Comparison of ENCODE assay signal across 18 mouse cellular contexts in the genomic region with DNA sequence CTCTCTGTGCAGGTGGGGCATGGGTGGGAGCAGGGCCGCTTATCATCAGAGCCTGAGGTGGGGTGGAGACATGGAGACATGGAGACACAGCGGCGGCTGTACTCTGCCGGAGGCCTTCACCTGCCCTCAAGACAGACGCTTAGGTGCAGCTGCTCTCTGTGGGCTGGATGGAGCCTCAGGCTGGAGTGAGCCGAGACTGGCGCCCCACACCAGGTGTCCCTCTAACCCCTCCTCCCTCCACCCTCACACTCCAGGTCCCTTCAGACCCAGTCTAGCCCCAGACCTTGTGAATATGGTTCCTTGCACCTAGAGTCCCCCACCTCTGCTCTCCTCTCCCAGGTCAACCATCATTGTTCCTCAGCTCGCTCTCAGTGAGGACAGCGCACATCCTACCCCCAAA. TPM values are rescaled to one million over a fixed set of nuclear protein-coding genes. Genes with fewer than 3 reads are reported as not detected.
DNase-seq lines count a peak whose midpoint lies in the region; ATAC-seq lines count a peak whose summit lies in the region.
"Had no signal": no experiment of that assay in that cellular context is flagged by ENCODE, and none has a peak within 500 bp of the region (broad histone marks: within the 10 kb centered on the region; RNA-seq: fewer than 3 reads in every experiment).

No protein-coding gene starts in this region.

- H3K9ac ChIP-seq in midbrain, embryonic 14.5 days (replicated peaks; ENCODE audit: low read length), result no peak overlapping the region
- H3K9ac ChIP-seq: forebrain, postnatal 0 days; heart, embryonic 13.5 days had no signal

- DNase-seq in heart, adult 11 months, result peak; percentile 88
- no peak for DNase-seq in heart, postnatal 4 days
- DNase-seq in midbrain, embryonic 10.5 days (ENCODE audit: low spot score), result no peak
- DNase-seq in midbrain, embryonic 14.5 days, result no peak
- DNase-seq: adrenal gland, adult 2 months; adrenal gland, postnatal 25 days; cerebellum, adult 18-20 months; cerebellum, adult 9-11 months; cerebellum, postnatal 36 days; forebrain, postnatal 0 days; gastrocnemius, postnatal 14 days had no signal

- no peaks in the 10 kb centered on the region for H3K27me3 ChIP-seq in midbrain, embryonic 10.5 days (ENCODE audit: low read depth, poor library complexity, severe bottlenecking)
- no peaks in the 10 kb centered on the region for H3K27me3 ChIP-seq in midbrain, embryonic 14.5 days (ENCODE audit: control insufficient read depth, insufficient read depth, low read length)
- H3K27me3 ChIP-seq: CH12.LX; heart, embryonic 13.5 days; Patski had no signal

- H3K36me3 ChIP-seq in midbrain, embryonic 10.5 days, result no peaks in the 10 kb centered on the region
- no peaks in the 10 kb centered on the region for H3K36me3 ChIP-seq in midbrain, embryonic 14.5 days (ENCODE audit: control insufficient read depth, insufficient read depth, low read length)
- H3K36me3 ChIP-seq: heart, embryonic 13.5 days had no signal

- no peak overlapping the region for H3K4me2 ChIP-seq in midbrain, embryonic 14.5 days (ENCODE audit: low read length)
- H3K4me2 ChIP-seq: heart, embryonic 13.5 days had no signal

- peaks cover 33% of the 10 kb centered on the region for H3K4me1 ChIP-seq in midbrain, embryonic 10.5 days
- H3K4me1 ChIP-seq in midbrain, embryonic 14.5 days (ENCODE audit: control insufficient read depth, insufficient read depth, low read length), result no peaks in the 10 kb centered on the region; the same call in 1 of the 2 replicates

- H3K27ac ChIP-seq in midbrain, embryonic 10.5 days (replicated peaks), result peak overlapping the region; percentile 46; the same call in 1 of the 2 replicates
- H3K27ac ChIP-seq in midbrain, embryonic 14.5 days (replicated peaks; ENCODE audit: low read depth, low read length), result no peak overlapping the region
- H3K27ac ChIP-seq: heart, embryonic 13.5 days had no signal

- WGBS in midbrain, embryonic 10.5 days, result 87% methylated on average over 9 of the region's 9 CpGs
- 89% methylated on average over 9 of the region's 9 CpGs for WGBS in midbrain, embryonic 14.5 days

- H3K9me3 ChIP-seq in midbrain, embryonic 10.5 days (replicated peaks), result no peaks in the 10 kb centered on the region
- H3K9me3 ChIP-seq in midbrain, embryonic 14.5 days (ENCODE audit: control insufficient read depth, low read length), result no peaks in the 10 kb centered on the region
- H3K9me3 ChIP-seq: heart, embryonic 13.5 days had no signal

- H3K4me3 ChIP-seq in midbrain, embryonic 10.5 days, result no peak overlapping the region
- no peak overlapping the region for H3K4me3 ChIP-seq in midbrain, embryonic 14.5 days (replicated peaks; ENCODE audit: low read depth, low read length)
- H3K4me3 ChIP-seq: heart, embryonic 13.5 days had no signal

- ATAC-seq in midbrain, embryonic 14.5 days (ENCODE audit: low FRiP score, low TSS enrichment), result no peak
- peak; percentile 27; the same call in 1 of the 2 replicates for ATAC-seq in erythroblast, adult 5-6 weeks (replicated peaks; ENCODE audit: low FRiP score, poor library complexity, severe bottlenecking)
- 0 out of 2 replicates have a peak, but pooled peaks have one; percentile 23 for ATAC-seq in monocyte, adult 5-6 weeks (replicated peaks; ENCODE audit: insufficient number of reproducible peaks, low FRiP score, low TSS enrichment, poor library complexity, severe bottlenecking)
- ATAC-seq: activated CD4-positive, CD25-positive, alpha-beta regulatory T cell, adult 4 months; forebrain, postnatal 0 days; hindbrain, embryonic 16.5 days; Patski had no signal

RNA-seq across cellular contexts. Expression of gene Cfap20, which starts 35.5 kb away (rescaled TPM):
- total RNA-seq in heart, postnatal 4 days (2021), result 10 to 100 TPM; 66.9 to 72.9 TPM
- 145 and 150 TPM in 2 replicates for polyA plus RNA-seq in midbrain, embryonic 10.5 days (2016; fragmentation: Nextera tagmentation; extraction: Ambion mirVana)
- polyA plus RNA-seq in midbrain, embryonic 14.5 days (2014; fragmentation: Nextera tagmentation; extraction: Ambion mirVana), result 133 TPM in 2 replicates
- 16.7 and 24.6 TPM in 2 replicates for total RNA-seq in erythroblast, adult 5-6 weeks (2015; ENCODE audit: low replicate concordance)
- 3.2 and 11.2 TPM in 2 replicates for total RNA-seq in erythroblast, adult 5-6 weeks (2017; ENCODE audit: low replicate concordance)
- 27.0 to 52.7 TPM (median 36.3 TPM) in 3 replicates for total RNA-seq in monocyte, adult 5-6 weeks (2017)

RNA-seq across cellular contexts. Expression of gene Mmp15, which starts 47.1 kb away (rescaled TPM):
- 100 to 1,000 TPM; 146 to 149 TPM for total RNA-seq in heart, postnatal 4 days (2021)
- 12.8 and 14.8 TPM in 2 replicates for polyA plus RNA-seq in midbrain, embryonic 10.5 days (2016; fragmentation: Nextera tagmentation; extraction: Ambion mirVana)
- polyA plus RNA-seq in midbrain, embryonic 14.5 days (2014; fragmentation: Nextera tagmentation; extraction: Ambion mirVana), result 17.8 and 19.1 TPM in 2 replicates
- not detected in 2 replicates for total RNA-seq in erythroblast, adult 5-6 weeks (2015; ENCODE audit: low replicate concordance)
- not detected in 2 replicates for total RNA-seq in erythroblast, adult 5-6 weeks (2017; ENCODE audit: low replicate concordance)
- total RNA-seq in monocyte, adult 5-6 weeks (2017), result not detected in 3 replicates

Comparison
In these comparisons a context has a peak if more than half of its experiments do, and no peak if none do; other contexts are left out.
1. RNA of gene Mmp15, which starts 47.1 kb away (total RNA-seq): 146 to 149 TPM in heart, postnatal 4 days; not detected in erythroblast, adult 5-6 weeks and not detected in monocyte, adult 5-6 weeks; every median in the first group is over 100 times any median in the second.